Mouse (Mus musculus) heart, embryonic 14.5 days (tissue): ENCODE results near the gene Sds. TPM values are rescaled to one million over a fixed set of nuclear protein-coding genes. Genes with fewer than 3 reads are reported as not detected.

Experiments used
- ATAC-seq: fragments of 200-750 bp; cut with Nextera tagmentation; 2 replicates; pipeline ENCODE4 v1.8.0; 2017; ENCODE audit warnings: low read depth, moderate TSS enrichment; ENCODE audit not compliant: insufficient number of reproducible peaks, insufficient read depth, low FRiP score
- H3K27ac ChIP-seq, 2 experiments: fragments of 200-500 bp in 1 of 2; fragments of 300-500 bp in 1 of 2; sonication (generic) in 1 of 2; replicated peaks in 1 of 2; 2 replicates each; pipeline ENCODE4 v1.5.1; 2012 to 2014; ENCODE audit warnings: low read depth in 2 of 2, low read length in 2 of 2, control low read depth in 1 of 2, mild to moderate bottlenecking in 1 of 2, mixed read lengths in 1 of 2; ENCODE audit not compliant: control insufficient read depth in 1 of 2, insufficient read depth in 1 of 2
- H3K27me3 ChIP-seq: fragments of 300-500 bp; sonication (generic); 2 replicates; pipeline ENCODE4 v1.6.1; 2014; ENCODE audit warnings: mild to moderate bottlenecking, low read length, control low read depth; ENCODE audit not compliant: control insufficient read depth, insufficient read depth
- H3K36me3 ChIP-seq: fragments of 300-500 bp; sonication (generic); 2 replicates; pipeline ENCODE4 v1.6.1; 2014; ENCODE audit warnings: mild to moderate bottlenecking, control low read depth, low read length, mixed read lengths; ENCODE audit not compliant: control insufficient read depth, insufficient read depth
- H3K4me1 ChIP-seq, 2 experiments: fragments of 200-500 bp in 1 of 2; fragments of 300-500 bp in 1 of 2; sonication (generic) in 1 of 2; 2 replicates each; pipeline ENCODE4 v1.6.1; 2012 to 2014; ENCODE audit warnings: low read length in 2 of 2, control low read depth in 1 of 2, mixed read lengths in 1 of 2; ENCODE audit not compliant: control insufficient read depth in 2 of 2, insufficient read depth in 2 of 2
- H3K4me2 ChIP-seq: fragments of 300-500 bp; sonication (generic); 2 replicates; pipeline ENCODE4 v1.6.1; 2014; ENCODE audit warnings: mild to moderate bottlenecking, low read length
- H3K4me3 ChIP-seq, 2 experiments: fragments of 200-500 bp in 1 of 2; fragments of 300-500 bp in 1 of 2; sonication (generic) in 1 of 2; 2 replicates each; pipeline ENCODE4 v1.5.1; 2012 to 2014; ENCODE audit warnings: low read length in 2 of 2, mild to moderate bottlenecking in 2 of 2, control low read depth in 1 of 2, low read depth in 1 of 2, moderate library complexity in 1 of 2; ENCODE audit not compliant: control insufficient read depth in 1 of 2, insufficient read depth in 1 of 2
- H3K9ac ChIP-seq: fragments of 300-500 bp; sonication (generic); 2 replicates; pipeline ENCODE4 v1.6.1; 2014; ENCODE audit warnings: mild to moderate bottlenecking, low read length
- H3K9me3 ChIP-seq: fragments of 300-500 bp; sonication (generic); 2 replicates; pipeline ENCODE4 v1.6.1; 2016; ENCODE audit warnings: low read length, control low read depth; ENCODE audit not compliant: control insufficient read depth
- WGBS: fragments of 180-500 bp; shearing (Covaris S2); extraction: QIAGEN DNeasy Blood & Tissue Kit; methylation state at CpG from one replicate; pipeline ENCODE4 v1.1.7; 2014; 5-methylcytosine and 5-hydroxymethylcytosine counted together
- polyA plus RNA-seq: library from polyadenylated mRNA; unstranded; fragments of >200 nt; fragmentation: Nextera tagmentation; extraction: Ambion mirVana; gene quantifications from 2 replicates; pipeline ENCODE4 v1.2.1, GENCODE M21; 2014

Sds gene
- polyA plus RNA-seq, 1 experiment from 2014 or later, result not detected

- no peaks in the 10 kb centered on the region for H3K27me3 ChIP-seq
- peaks cover 34% of the 10 kb centered on the region for H3K36me3 ChIP-seq
- no peaks in the 10 kb centered on the region for H3K9me3 ChIP-seq
- H3K4me3 ChIP-seq, result no peak overlapping the region
- no peak for ATAC-seq
- 72% methylated on average over 11 of the region's 11 CpGs for WGBS
- peaks cover 8 to 10% of the 10 kb centered on the region in 2 experiments for H3K4me1 ChIP-seq
- H3K9ac ChIP-seq, result no peak overlapping the region
- no peak overlapping the region for H3K27ac ChIP-seq
- H3K4me2 ChIP-seq, result no peak overlapping the region
Observed at GRCm38 (mm10) chr5:120492437-120492836, 16.1 kb downstream of the Sds start.

GRCm38 (mm10) chr5:120493440-120493839, 17.1 kb downstream of the Sds start:
- H3K4me3 ChIP-seq, result no peak overlapping the region
- H3K27ac ChIP-seq, result no peak overlapping the region
- no peak overlapping the region for H3K4me2 ChIP-seq
- H3K9ac ChIP-seq, result no peak overlapping the region
- no peaks in the 10 kb centered on the region for H3K9me3 ChIP-seq
- peaks cover 29% of the 10 kb centered on the region for H3K36me3 ChIP-seq
- no peaks in the 10 kb centered on the region for H3K27me3 ChIP-seq
- peaks cover 8 to 10% of the 10 kb centered on the region in 2 experiments for H3K4me1 ChIP-seq
- WGBS, result 94% methylated on average over 6 of the region's 6 CpGs
- no peak for ATAC-seq

- Histone ChIP-seq H3K27ac (no peak overlapping the region), H3K36me3 (peaks cover 33% of the 10 kb centered on the region), H3K4me1 (peaks cover 8 to 10% of the 10 kb centered on the region in 2 experiments), H3K9me3 (no peaks in the 10 kb centered on the region), H3K4me2 (no peak overlapping the region), H3K9ac (no peak overlapping the region), H3K4me3 (no peak overlapping the region), H3K27me3 (no peaks in the 10 kb centered on the region)
- 84% methylated on average over 9 of the region's 9 CpGs for WGBS
- no peak for ATAC-seq
Observed at GRCm38 (mm10) chr5:120493873-120494395, 17.6 kb downstream of the Sds start.

- peaks cover 29% of the 10 kb centered on the region for H3K36me3 ChIP-seq
- H3K9me3 ChIP-seq, result no peaks in the 10 kb centered on the region
- no peak for ATAC-seq
- no peak overlapping the region for H3K4me3 ChIP-seq
- no peak overlapping the region for H3K4me2 ChIP-seq
- no peaks in the 10 kb centered on the region for H3K27me3 ChIP-seq
- no peak overlapping the region for H3K27ac ChIP-seq
- WGBS, result 64% methylated on average over 10 of the region's 10 CpGs
- H3K9ac ChIP-seq, result no peak overlapping the region
- peaks cover 8 to 10% of the 10 kb centered on the region in 2 experiments for H3K4me1 ChIP-seq
Observed at GRCm38 (mm10) chr5:120495064-120495702, 18.9 kb downstream of the Sds start.

- Histone ChIP-seq H3K4me2 (no peak overlapping the region), H3K9ac (no peak overlapping the region), H3K36me3 (peaks cover 29% of the 10 kb centered on the region), H3K27me3 (no peaks in the 10 kb centered on the region), H3K4me3 (no peak overlapping the region), H3K4me1 (peaks cover 5 to 8% of the 10 kb centered on the region in 2 experiments), H3K27ac (no peak overlapping the region), H3K9me3 (no peaks in the 10 kb centered on the region)
- ATAC-seq, result no peak
- 87% methylated on average over 13 of the region's 13 CpGs for WGBS
Observed at GRCm38 (mm10) chr5:120495703-120496226, 19.4 kb downstream of the Sds start.

GRCm38 (mm10) chr5:120497071-120497470, 20.7 kb downstream of the Sds start:
- Histone ChIP-seq H3K36me3 (peaks cover 26% of the 10 kb centered on the region), H3K9ac (no peak overlapping the region), H3K4me2 (no peak overlapping the region), H3K9me3 (no peaks in the 10 kb centered on the region), H3K4me3 (no peak overlapping the region), H3K27ac (no peak overlapping the region), H3K4me1 (peaks cover under 1 to 5% of the 10 kb centered on the region in 2 experiments), H3K27me3 (no peaks in the 10 kb centered on the region)
- ATAC-seq, result no peak
- WGBS, result 82% methylated on average over 3 of the region's 3 CpGs

GRCm38 (mm10) chr5:120499202-120499601, 22.9 kb downstream of the Sds start:
- H3K27ac ChIP-seq, result no peak overlapping the region
- no peak overlapping the region for H3K9ac ChIP-seq
- WGBS, result 83% methylated on average over 4 of the region's 4 CpGs
- H3K9me3 ChIP-seq, result no peaks in the 10 kb centered on the region
- peaks cover 10% of the 10 kb centered on the region for H3K36me3 ChIP-seq
- no peaks in the 10 kb centered on the region for H3K27me3 ChIP-seq
- H3K4me3 ChIP-seq, result no peak overlapping the region
- H3K4me1 ChIP-seq, result peaks cover 7 to 15% of the 10 kb centered on the region in 2 experiments
- ATAC-seq, result no peak
- H3K4me2 ChIP-seq, result no peak overlapping the region
